Mouse (Mus musculus) fat pad, adult 2 months (tissue): ENCODE results near the gene Stat1.

Experiments
- DNase-seq: peaks from one replicate; pipeline ENCODE4 v3.0.0-alpha.2; 2011; ENCODE audit warnings: low read depth, low spot score; ENCODE audit errors: extremely low read depth

Gene Stat1

DNA sequence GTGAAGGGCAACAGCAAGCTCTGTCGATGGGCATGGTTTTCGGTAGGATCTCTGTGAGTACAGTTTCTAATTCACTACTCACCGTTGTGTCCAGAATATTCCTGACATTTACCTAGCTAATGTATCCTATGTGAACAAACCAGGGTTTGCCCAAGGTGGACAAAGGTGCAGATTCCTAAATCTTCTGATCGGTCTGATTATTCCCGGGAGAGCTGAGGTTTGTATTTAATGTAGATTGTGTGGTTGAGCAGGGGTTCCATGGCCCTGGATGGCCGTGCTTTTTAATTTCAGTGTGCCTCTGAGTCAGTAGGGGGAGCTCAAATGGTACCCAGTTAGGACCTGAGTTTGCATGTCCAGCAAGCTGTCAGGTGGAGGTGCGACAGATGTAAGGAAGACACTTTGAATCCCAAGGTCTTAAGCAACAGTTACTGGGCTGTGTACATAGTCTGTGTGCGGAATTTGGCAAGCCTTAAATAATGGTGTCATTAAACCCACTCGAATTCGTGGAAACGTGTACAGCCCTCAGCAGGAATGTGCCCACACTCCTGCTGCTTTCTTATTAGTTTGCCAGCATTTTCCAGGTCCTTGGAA, 12.6 kb downstream of the Stat1 start:
- DNase-seq: no peak

DNA sequence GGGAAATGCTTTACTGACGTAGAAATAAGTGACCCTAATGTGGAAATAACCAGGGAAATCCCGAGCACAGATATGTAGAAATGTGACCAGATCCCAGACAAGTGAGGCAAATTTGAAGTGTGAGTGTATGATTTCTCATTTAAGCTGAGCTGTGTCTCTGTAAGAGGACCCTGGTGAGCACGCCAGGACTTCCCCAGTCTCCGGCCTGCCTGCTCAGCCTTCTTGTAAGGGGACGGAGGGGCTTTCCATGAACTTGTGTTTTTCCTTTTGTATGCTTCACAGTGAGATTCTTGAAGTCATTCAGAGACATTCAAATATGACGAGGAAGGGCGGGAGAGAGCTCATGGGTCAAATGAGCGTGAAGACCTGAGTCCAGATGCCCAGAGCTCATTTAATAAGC, 14.0 kb downstream of the Stat1 start:
- no peak for DNase-seq

DNA sequence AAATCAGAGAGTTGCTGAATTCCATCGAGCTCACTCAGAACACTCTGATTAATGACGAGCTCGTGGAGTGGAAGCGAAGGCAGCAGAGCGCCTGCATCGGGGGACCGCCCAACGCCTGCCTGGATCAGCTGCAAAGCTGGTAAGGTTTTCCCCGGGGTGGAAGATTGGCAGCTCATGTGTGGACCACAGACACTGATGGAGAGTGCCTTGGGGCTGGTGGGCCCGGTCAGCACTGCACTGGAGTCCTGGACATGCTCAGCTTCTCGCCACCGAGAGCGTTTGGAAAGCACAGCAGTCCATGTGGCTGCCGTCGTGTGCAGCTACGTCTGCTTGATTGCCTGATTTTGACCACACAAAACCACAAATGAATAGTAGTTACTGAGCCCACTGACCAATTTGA, 18.1 kb downstream of the Stat1 start:
- DNase-seq: no peak

DNA sequence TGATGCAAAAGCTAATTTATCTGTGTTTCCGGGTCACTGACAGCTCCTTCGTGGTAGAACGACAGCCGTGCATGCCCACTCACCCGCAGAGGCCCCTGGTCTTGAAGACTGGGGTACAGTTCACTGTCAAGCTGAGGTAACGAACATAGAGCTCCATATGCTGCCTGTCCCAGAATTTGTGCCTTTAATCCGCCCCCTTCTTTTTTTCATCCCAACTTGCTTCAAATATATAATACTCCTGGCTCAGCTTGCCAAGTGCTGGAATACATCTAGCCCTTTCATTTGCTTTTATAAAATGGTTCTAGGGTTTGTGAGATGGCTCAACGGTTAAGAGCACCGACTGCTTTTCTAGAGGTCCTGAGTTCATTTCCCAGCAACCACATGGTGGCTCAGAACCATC, 21.3 kb downstream of the Stat1 start:
- DNase-seq: no peak

DNA sequence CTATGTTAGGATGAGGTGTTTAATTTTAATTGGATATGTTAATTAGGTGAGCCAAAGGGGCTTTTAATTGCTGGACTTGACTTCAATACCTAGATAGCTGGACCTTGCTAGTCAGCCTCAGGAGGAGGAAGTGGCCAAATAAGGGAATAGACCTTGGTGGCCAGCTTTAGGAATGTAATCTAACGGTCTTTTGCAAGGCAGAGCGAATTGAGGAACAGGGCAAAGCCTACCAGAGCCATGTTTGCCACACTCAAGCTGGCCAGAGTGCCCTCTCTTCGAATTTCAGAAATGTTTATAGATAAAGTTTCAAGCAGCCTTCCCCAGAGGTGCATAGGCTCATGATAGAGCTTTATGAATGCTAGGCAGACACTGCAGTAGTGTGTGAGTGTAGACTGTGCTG, 22.2 kb downstream of the Stat1 start:
- no peak for DNase-seq

DNA sequence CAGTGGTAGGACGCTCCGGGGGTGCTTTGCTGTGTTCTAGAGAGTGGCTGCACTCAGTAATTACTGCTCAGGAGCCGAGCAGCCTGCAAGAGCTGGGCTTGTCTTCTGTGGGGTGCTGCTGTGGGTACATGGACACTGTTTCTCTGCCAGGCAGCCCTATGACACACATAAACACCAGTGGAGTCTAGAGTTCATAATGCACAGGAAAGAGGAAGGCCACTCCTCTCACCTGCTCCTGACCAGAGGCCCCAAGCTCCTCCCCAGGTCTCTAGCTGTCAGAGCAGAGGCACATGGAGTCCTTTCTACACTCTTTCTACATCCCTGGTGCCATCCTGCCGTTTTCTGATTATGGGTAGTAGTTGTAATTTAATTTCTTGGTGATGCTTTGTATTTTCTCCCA, 22.9 kb downstream of the Stat1 start:
- no peak for DNase-seq

DNA sequence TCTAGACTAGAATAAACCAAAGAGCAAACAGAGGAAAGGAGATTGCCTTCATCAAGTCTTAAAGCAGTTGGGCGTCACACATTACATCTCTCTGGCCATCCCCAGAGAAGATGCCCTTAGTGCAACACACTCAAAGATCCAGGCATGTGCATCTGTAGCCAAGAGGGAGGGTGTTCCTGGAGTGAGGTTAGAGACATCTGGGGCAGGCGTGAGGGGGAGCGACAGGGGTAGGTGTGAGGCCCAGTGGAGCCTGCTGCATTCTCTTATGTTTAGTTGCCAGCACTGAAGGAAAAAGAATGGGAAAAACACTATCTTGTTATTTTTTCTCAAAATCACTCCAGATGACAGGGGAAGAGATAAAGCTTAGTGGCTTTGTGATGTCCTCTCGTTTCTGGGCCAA, 24.0 kb downstream of the Stat1 start:
- DNase-seq: no peak

DNA sequence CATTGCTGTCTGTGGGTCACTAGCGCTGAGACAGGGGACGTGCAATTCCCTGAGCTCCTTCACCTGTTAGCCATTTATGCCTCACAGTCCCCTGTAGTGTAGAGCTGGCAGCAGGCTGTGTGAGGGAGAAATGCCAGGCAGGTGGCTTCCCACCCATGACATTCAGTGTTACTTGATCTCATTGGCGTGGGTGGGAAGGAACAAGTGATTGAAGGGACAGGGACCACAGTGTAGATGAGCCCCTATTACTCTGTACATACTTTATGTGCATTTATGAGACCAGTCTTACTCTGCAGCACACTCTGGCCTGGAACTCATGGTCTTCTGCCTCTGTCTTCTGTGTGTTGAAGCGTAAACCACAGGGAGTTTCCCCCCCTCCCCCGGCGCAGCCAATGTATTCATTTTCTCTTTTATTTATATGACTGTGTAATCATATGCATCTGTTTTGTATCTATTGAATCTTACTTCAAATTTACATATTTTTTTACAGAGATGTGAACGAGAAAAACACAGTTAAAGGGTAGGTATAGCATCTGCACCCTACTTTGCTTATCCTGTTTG, 24.4 kb downstream of the Stat1 start:
- DNase-seq: no peak

DNA sequence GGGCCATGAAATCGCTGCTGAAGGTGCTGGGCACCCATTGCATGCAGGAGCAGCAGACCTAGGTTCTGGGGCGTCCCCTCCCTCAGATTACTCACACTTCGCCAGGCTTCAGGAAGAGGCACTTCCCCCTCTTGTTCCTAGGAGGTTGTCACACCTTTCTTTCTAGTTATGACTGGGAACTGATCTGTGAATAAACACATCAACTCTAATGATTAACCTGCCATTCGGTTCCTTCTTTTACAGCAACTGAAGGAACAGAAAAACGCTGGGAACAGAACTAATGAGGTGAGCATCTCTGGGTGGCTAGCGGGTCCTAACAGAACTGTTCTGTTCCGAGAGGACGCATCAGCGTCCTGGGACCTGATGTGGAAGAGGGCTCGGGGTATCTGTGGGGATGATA, 25.7 kb downstream of the Stat1 start:
- no peak for DNase-seq

DNA sequence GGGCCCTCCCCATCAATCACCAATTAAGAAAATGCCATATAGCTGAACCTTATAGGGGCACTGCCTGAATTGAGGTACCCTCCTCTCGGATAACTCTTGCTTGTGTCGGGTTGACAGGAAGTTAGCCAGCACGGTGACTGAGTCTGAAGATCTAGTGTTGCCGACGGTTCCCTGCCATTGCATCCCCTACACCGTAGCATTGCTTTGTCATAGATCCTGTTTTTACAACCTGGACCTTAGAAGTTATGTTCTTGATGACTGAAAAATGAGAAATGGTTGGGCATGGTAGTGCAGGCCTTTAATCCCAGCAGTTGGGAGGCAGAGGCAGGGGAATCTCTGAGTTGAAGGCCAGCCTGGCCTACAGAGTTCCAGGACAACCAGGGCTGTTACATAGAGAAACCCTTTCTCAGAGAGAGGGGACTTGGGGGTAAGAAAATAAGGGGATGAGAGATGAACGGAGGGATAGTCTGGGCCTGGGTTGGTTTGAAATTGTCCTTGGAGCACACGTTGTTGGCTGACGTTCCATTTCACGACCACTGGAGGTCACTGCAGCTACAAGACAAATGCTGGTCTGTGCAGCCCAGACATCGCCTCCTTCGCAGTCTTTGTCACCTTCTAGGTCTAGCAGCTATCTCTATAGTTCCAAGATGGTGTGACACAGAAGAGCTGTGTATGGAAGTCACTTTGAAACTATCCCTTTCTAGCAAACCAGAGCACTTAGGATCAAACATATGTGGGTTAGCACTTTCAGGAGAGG, 27.2 kb downstream of the Stat1 start:
- DNase-seq: no peak

DNA sequence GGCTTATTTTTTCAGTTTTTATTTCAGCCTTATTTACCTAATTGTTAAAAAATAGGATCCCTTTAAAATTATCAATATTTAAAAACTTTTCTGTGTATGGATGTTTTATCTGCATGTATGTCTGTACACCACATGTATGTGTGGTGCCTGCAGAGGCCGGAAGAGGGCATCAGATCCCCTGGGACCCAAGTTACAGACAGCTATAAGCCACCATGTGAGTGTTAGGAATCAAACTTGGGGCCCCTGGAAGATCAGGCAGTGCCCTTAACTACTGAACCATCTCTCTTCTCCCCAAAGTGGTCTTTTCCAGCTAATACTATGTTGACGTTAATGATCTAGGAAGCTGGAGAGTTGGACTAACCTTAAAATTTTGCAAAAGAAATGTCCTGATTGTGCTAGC, 28.2 kb downstream of the Stat1 start:
- DNase-seq: no peak

DNA sequence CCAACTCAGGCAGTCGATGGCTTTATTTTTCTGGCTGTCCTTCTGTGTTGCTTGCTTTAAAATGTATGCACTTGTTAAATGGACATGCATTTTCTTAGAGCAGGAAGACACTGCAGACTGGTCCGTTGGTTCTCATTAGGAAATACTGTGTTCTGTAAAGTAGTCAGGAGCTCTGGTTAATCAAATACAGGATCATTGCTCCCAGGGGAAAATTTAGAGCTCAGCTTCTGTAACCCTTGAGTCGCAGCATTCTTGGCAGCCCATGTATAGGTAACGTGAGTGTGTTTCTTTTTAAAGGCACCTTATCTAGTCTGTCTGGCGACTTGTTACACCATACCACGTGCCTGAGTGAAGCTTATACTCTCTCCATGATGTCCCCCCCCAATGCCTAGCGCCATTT, 28.9 kb downstream of the Stat1 start:
- DNase-seq: no peak

DNA sequence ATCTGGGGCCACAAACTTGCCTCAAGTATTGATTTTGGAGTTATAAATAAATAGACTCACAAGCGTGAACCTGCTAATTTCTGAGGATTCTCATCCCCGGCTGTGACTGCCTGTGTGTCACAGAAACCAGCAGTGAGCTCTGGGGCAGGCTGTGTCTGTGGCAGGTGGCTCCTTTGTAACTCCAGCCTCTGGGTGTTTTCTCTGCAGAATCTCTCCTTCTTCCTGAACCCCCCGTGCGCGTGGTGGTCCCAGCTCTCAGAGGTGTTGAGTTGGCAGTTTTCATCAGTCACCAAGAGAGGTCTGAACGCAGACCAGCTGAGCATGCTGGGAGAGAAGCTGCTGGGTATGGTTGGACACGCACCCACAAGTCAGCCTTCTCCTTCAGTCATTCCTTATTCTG, 29.5 kb downstream of the Stat1 start:
- no peak for DNase-seq

DNA sequence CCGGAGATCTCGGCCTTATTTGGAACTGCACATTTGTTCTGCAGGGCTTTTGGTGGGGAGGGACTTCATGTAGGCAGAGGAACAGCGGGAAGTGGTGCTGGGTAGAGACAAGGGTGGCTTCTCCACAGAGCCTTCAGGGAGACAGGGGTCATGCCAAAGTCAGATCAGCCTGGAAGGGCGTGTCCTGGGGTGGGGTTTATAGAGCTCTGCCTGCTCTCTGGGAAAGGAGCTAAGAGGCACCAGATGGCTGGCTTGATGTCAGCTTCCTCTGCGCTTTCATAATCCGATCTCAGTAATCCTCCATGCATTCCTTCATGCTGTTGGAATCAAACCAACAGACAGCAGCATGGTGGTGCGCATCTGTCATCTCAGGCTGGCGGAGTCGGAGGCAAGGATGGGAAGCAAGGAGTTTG, 30.7 kb downstream of the Stat1 start:
- no peak for DNase-seq

DNA sequence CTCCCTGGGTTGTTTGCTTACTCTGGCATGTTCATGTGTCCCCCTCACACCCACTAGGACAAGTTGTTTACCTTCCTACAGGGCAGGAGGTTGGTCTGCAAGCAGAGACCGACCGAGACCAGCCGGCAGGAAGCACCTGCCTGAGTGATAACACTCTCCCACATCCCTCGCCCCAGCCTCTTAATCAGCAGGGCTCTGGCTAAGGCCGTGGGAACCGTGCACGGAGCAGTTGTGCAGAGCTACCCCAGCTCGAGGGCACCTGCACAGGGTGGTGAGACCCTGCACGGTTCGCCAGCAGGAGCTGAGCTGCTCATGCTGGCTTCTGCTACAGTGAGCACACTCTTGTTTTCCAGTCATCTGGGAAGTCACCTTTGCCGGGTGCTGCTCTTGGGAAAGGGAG, 31.4 kb downstream of the Stat1 start:
- DNase-seq: no peak

DNA sequence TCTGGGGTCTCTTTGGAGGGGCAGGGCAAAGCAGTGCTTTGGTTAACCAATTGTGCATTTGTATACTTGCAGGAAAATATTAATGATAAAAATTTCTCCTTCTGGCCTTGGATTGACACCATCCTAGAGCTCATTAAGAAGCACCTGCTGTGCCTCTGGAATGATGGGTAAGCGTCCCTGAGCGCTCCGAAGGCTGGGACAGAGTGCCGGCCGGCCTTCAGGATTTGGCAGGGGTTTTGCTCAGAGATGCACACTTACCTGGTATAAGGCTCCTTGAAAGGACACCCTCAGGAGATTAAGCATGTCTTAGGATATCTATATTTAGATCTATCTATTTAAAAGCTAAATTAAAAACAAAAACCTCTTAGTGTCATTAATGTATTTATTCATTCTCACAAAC, 31.9 kb downstream of the Stat1 start:
- DNase-seq: no peak

DNA sequence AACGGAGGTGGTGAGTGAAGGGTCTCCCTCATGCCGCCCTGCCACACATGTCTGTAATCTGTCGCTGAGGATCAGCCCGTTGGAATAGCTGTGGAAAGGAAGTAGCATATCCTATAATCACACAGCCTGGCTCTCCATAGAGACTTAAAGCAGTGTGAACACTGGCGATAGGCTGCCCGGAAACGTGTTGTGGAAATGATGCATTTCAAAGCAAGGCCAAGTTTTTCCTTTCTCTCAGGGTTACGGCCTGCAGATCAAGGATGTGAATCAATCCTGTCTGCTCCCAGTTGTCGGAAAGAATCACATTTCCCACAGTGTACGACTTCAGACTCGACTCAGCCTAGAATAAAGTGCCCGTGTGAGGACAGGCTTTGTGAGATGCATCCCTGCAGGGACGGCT, 33.1 kb downstream of the Stat1 start:
- DNase-seq: no peak

DNA sequence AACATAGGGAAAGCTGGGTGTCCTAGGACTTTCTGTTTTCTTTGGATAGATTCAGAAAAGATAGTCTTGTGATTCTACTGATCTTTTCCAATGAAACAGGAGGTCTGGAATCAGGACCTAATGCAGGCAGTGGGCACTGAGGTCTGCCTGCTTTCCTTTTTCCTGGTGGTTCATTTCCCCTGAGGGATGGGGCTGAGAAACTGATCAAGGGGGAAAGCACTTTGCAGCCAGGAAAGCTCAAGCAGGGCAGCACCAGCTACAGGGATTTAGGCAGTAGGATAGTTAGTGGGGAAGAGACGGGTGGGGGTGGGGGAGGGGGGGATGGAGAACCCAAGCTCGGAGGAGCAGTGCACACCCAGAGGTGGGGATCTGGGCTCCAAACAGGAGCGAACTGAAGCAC, 33.7 kb downstream of the Stat1 start:
- DNase-seq: no peak

DNA sequence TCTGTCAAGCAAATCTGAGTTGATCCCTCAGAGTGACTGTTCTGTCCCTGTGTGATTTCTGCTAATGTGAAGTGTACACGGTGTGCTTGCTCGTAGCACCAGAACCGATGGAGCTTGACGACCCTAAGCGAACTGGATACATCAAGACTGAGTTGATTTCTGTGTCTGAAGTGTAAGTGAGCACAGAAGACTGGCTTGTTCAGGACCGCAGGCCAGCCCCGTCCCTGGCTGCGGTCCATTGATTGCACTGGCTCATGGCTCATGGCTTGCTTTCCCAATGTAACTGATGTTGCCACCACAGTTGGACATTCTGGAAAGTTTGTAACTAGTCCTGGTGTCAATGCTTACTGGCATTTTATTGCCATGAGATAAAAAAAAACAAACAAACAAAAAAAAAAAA, 35.6 kb downstream of the Stat1 start:
- peak; percentile 13 for DNase-seq

DNA sequence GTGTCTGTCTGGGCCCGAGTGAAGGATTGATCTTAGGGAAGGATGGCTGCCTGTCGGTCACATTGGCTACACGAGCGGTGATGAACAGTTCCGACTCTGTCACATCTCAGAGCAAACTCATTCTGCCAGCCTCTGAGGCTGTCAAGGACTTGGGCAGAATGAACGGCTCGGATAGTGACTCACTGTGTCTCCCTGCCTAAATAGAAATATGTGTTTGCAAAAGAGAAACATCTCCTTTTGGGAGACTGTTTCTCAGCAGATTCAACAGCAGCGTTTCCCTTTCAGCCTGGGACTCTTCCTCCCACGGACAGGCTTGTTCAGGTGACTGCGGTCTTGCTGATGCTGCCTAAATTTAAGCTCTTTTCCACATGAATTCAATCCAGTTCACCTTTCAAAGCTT, 37.1 kb downstream of the Stat1 start:
- DNase-seq: no peak

DNA sequence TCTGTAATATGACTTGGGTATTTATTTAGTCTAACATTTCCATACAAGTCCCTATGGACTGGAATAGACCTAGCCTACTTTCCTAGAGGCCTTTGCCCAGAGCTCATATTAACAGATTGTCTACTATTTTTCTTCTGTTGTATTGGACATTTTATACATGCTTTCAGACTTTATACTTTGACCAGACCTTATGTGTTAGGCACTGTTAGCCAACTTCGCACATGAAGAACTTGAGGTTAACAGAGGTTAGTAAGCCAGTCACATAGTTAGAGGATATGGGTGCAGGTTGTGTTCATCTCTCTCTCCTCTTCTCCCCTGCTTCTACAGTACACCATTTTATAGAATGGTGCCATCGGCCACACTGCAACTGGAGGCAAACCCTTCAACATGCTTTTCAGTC, 38.8 kb downstream of the Stat1 start:
- DNase-seq: no peak

DNA sequence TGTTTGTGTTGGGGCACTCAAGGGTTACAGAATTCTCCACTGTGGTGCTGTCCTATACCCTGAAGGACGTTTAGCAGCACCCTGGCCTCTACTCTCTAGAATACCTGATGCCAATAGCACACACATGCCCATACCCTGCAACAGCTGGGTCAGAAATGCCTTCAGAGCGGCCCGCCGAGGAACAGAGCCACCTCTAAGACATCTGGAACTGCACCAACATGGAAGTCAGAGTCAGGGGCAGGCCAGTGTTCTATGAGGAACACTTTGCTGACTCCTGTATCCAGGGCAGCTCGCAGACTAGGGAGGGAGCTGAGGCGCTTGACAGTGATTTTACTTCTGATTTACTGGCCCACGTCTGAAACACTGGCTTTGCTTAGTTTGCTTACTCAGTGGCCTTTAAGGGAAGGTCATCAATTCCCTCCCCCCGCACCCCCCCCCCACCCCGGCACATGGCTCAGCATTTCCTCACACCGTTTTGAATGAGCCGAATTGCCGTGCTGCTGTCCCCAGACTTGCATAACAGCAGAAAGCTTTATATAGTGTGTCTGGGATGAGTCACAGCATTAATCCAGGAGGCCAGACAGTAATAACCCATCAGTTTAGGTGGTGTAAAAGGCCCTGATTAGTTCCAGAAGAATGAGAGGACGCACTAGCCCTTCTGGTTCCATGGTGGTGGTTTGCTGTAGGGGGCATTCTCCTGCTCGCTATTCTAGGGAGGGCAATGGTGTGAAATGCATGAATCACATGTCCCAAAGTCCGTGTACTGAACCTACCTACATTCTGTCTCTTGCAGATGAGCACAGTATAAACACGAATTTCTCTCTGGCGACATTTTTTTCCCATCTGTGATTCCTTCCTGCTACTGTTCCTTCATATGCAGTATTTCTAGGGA, 39.5 kb downstream of the Stat1 start:
- no peak for DNase-seq
